Mouse (Mus musculus) mouse embryonic stem cell (cell line): ENCODE data around the gene Gm21885.

ENCODE experiments used
- in situ Hi-C, 2 experiments: fragments of 300-500 bp; cut with MboI; formaldehyde crosslinking; loops; 1 replicate in 1 of 2; 3 replicates in 1 of 2; pipeline ENCODE4 v1.14.3; 2019 to 2020; ENCODE audit warnings: low sequenced_read_pairs in 2 of 2, low pct_unique_long_range_greater_than_20kb in 1 of 2, mixed read lengths in 1 of 2; ENCODE audit not compliant: unreplicated experiment in 1 of 2

The Gm21885 gene

DNA sequence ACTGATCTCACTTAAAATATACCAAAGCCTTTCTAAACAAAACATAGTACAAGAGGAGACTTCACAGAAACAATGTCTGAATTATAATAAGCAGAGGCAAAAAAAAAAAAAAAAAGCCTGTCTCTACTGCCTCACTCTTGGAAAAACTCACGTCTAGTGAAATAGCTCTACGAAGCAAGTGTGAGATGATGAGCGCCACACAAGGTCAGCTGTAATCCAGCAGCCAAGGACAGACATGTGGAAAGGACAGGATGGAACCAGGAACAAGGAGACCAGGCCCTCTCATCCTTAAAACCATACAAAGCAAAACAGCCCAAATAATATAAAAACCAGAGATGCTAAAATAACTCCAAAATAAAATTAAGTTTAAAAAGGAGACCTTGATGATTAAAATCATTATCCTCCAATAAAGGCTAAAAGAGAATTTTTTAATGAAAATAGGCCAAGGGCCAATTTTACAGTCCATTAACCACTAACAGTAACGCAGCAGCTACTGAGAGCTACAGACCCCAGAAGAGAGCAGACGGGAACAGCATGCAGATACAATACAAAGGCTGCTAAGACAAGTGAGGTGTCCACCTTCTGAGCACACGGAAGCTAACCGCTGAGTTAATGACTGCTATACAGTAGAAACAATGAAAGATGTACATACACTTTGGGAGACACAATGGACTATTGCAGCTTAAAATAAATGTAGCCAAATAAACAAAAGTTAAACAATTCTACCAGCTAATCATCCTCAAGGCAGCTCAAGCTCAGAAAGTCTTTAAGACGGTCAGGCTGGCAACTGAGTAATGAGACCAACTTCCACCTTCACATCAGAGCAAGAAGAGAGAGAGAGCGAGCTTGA, 13.5 kb downstream of the Gm21885 start:
- in situ Hi-C loops: no loop called here

DNA sequence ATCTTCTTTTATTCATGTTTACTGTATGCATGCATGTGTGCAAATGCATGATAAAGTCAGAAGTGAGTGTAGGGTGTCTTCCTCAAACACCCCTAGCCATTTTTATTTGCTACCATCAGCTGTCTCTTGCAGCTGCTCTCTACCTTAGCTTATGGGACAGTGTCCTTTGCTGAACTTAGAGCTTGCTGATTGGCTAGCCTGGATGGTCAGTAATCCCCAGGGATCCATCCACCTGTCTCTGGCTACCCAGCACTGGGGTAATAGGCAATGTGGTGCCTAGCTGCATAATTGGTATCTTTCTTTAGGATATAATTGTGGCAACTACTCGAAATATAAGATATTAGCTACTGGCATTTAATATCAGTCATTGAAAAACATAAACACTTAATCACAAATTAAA, 31.1 kb downstream of the Gm21885 start:
- in situ Hi-C loops: no loop called here

DNA sequence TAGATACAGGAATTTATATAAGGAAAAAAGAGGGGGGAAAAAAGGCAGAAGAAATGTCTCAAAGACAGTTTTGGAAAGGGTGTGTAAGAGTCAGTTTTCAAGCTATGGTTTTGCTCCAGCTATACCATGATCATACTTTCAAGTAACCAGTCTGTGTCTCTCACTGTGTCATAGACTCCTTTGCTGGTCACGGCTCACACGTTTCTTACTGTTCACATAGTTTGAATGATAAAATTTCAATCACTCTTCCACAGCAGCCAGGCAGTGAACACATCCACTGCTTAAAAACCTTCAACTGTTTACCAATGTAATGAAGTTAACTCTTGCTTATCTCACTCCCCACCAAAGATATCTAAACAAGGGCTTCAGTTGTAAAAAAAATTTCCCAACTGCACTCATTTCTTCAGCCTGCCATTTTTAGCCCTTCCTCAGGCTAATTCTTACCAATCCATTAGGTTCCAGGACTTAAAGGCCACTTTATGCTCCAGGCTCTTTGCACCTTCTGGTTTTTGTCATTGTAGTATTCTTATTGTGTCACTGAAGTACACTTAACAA, 32.5 kb downstream of the Gm21885 start:
- in situ Hi-C loops: no loop called here

DNA sequence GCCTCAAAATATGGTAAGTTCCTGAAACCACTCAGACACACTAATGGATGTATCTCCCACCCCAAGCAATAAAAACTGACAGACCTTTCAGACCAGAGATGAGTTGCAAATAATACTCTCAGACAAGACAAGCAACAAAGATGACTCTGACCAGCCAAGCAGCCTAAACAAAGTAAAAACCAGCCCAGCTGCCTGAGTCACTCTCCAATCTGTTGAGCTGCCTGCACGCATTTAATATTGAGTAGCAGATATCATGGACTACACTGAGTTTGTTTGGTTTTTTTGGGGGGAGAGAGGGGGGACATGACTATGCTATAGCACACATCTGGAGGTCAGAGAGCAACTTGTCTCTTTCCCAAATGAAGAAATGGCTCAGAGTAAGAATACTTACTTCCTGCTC, 33.6 kb downstream of the Gm21885 start:
- in situ Hi-C loops: no loop called here

DNA sequence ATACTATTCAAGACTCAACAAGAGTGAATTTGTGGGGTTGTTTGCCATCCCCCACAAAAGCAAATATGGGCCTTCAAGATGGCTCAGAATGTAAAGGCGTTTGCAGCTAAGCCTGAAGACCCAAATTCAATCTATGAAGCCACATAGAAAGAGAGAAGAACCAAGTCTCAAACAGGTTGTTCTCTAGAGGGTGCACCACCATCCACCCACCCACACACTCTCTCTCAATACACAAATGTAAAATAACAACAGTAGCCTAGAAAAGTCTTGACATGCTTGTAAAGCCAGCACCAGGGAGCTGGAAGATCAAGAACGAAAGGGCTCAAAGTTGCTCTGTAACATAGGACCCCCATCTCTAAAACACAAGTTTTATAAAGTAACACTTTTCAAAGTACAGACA, 34.9 kb downstream of the Gm21885 start:
- in situ Hi-C loops: no loop called here

DNA sequence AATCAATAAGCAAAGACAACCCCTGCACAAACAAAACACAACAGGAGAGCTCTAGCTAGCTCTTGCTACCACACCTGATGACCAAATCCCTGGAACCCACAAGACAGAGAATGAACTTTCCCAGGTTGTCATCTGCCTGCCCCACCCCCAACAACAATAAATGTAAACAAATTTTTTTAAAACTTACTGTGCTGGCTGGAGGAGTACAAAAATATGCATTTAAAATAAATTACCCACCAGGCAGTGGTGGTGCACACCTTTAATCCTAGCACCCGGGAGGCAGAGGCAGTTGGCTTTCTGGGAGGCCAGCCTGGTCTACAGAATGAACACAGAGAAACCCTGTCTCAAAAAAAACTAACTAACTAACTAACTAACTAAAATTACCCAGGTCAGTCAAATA, 35.3 kb downstream of the Gm21885 start:
- in situ Hi-C loops: no loop called here

DNA sequence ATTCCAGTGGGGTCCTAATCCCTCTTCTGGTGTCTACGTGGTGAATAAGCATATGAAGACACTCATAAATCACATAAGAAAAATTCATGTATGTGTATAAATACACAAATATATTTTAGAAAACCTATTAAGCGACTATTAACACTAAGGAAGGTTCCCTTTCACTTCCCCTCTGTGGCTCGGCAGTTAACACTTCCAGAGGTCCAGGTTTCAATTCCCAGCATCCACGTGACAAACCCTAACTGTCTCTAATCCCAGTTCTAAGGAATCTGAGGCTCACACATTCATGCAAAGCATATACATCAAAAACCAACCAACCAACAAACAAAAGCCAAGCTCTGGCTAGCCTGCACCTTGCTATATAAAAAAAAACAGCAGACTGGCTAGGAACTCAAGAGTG, 35.8 kb downstream of the Gm21885 start:
- in situ Hi-C loops: no loop called here

DNA sequence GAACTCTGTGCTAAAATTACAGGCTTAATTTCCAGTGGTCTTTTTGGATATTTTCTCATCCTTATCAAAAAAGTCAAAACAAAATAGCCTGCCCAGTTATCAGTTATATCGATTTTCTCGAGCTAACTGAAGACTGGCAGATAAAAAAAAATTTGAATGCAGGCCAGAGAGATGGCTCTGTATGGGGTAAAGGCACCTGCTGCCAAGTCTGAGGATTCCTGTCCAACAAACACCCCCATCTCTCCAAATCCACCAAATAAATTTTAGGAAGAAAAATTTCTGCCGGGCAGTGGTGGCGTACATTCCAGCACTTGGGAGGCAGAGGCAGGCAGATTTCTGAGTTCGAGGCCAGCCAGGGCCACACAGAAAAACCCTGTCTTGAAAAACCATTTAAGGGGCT, 36.4 kb downstream of the Gm21885 start:
- in situ Hi-C loops: no loop called here

DNA sequence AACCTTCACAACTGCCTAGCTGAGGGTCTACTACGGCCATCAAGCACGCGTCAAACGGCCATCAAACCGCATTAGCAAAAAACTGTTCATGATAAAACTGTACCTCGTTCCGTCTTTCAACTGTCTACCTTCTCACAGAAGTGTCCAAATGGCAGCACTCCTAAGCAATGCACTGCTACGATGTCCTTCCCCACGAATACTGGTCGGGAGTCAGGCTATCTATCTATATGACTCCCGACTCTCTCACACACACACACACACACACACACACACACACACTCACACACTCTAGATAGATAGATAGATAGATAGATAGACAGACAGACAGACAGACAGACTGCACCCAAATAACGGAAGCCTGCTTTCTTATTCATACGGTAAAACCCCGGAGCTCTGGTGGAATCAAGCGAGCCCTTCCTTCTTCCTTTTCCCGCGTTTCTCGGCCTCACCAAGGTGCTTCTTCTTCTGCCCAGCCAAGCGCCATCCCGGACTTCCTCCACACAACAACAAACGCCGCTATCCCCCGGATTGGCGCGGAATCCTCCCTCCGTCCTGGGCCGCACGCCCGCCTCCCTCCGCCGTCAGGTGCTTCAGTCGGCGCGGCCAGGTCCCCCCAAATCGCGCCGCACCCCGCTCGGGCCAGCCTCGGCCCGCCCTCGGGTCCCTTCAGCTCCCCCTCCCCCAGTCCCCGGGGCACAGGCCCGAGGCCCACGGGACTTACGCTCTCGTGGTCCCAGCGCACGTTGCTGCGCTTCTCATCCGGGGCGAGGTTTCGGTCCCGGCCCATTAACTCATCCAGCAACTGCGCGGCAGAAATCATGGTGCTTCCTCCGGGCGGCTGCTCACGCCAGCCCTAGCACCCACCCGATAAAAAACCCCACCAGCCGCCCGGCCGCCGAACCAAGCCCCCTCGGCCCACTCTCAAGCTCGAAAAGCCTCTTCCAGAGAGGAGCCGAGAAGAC, 39.6 kb downstream of the Gm21885 start:
- in situ Hi-C loops: no loop called here

DNA sequence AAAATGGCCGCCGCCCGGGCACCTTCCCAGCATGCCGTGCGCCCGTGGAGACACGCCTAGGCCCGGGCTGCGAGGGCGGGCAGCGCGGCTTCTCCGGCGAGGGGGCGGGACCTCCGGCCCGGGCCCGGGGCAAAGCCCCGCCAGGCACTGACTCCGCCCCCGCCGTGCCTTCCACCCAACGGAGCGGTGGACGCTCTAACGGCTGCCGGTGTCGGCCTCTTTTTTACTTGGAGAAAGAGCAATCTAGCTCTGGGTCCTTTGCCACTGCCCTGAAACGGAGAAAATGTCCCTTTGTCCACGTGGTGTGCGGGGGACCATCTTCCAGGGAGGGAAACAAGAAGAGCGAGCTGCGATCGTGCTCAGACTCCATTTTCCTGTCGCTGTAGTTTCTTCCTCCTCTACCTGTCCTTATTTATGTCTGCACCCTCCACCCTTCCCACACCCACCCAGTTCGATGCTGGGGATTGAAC, 40.3 kb downstream of the Gm21885 start, which contains the start of gene Luc7l3:
Luc7l3 (minus strand) TSS at position 58 of the 470 bp plus-strand sequence.
- in situ Hi-C loops: no loop called here

DNA sequence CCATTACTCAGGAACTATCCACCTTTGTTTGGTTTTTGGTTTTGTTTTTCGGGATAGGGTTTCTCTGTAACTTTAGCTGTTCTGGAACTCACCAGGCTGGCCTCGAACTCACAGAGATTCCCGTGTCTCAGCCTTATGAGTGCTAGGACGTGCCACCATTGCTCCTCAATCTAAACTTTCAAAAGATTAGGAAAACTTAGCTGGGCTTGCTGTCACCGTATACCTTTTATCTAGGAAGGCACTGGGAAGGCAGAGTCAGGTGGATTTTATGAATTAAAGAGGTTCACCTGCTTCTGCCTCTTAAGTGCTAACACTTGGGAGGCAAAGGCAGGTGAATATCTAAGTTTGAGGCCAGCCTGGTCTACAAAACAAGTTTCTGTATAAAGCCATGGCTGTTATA, 41.0 kb downstream of the Gm21885 start:
- in situ Hi-C loops: no loop called here

DNA sequence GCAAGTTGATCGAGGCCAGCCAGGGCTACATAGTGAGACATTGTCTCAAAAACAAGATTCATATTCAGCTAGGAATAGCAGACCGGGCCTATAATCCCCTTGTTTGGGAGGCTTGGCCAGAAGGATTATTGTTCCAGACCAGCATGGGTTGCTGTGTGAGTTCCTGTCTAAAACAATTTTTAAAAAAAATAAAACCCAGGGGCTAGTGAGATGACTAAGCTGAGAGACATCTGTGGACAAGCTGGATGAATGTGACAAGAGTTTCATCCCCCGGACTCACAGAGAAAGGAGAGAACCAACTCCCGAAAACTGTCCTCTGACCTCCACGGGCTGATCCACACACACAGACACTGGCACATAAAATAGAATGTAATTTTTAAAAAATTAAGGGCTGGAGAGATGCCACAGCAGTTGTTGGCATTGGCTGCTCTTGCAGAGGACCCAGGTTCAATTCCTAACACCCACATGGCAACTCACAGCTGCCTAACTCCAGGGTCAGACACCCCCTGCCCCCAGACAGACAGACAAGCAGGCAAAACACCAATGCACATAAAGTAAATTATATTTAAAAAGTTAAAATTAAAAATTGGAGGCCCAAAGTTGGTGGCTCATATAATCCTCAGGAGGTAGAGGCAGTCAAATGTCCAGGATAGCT, 41.7 kb downstream of the Gm21885 start:
- in situ Hi-C loops: no loop called here

DNA sequence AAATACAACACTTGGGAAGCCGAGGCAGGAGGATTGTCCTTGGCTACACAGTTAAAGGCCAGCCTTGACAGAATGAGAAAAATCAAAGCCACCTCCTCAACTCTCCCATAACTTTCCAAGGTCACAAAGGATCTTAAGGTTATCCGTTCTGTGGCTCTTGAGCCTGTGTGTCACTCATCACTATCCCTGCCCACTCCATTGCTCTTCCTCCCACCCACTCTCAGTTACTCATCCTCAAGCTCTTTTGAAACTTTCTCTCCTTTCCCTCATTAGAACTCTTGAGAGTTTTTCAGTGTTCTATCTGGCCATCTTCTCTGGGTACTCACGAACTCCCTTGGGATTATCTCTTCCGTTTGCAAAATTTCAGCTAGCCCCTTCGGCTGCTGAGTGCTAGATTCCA, 42.9 kb downstream of the Gm21885 start:
- in situ Hi-C loops: no loop called here

DNA sequence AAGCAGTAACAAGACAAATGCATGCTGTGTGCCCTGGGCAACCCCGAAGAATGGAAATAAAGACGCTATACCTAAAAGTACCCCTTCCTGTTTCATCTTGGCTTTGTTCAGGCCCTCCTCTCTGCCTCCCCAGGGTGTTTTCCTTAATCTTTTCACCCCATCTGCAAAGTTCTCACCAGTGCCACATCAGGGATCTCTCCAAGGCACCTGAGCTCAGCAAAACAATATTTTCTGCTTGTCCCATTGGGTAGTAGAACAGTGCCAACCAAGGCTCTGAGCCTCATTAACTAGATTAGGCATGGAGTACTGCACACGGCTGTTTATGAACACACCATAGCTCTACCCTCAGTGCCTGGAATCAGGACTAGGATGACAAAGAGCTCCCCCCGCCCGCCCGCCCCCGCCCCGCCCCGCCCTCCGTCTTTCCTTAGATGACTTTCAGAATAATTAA, 45.3 kb downstream of the Gm21885 start:
- in situ Hi-C loops: no loop called here

DNA sequence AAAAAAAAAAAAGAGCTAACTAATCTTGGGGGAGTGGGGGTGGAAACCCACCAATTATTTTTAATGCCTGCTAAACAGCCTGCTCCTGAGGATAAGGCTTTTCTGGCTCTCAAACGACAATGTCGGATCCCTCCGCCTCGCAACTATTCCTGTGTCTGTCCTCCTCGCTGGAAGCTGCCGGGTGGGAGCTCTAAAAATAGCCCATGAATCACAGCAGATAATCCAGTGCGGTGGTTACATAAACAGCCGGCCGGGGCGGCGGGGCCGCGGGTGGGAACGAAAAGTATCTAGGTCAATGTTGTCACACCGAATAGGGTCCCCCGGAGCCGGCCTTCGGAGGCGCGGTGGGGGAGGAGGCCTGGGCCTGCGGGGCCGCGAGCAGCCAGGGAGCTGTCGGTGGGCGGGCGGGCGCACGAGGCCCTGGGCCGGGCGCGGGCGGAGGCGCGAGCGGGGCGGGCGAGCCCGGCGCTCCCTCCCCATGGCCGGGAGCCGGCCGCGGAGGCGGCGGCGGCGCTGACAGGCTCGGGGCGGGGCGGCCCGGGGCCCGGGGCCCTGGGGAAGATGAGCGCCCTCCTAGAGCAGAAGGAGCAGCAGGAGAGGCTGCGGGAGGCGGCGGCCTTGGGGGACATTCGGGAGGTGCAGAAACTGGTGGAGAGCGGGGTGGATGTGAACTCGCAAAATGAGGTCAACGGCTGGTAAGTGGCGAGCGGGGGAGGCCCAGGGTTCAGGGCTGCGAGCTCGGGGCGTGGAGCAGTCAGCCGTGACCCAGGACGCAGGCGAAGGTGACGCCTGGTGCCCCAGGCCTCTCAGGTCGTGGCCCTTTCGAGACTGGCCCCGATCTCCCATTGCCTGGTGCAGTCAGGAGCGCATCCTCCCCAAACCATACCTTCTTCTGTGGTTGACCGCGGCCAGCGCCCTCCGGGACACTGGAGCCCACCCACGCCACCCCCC, 46.3 kb downstream of the Gm21885 start, which contains the start of gene Ankrd40:
Ankrd40 (plus strand) TSS at position 309 of the 951 bp plus-strand sequence.
- in situ Hi-C loops: no loop called here

DNA sequence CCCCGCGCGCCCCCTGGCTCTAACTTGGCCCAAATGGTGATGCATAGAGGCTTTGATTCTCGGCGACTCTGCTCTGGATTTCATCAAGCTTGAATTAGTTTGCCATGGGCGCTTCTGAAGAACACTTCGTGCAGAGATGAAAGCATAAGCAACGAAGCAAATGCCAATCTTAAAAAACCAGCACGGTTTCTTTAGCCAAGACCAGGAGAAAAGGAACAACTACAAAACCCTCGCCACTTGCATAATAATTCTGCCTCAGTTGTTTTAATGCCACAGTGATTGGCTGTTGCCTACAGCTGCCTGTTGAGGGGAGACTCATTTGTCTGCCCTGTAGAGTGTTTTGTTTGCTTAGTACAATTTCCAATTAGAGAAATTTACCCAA, 47.0 kb downstream of the Gm21885 start:
- in situ Hi-C loops: no loop called here

DNA sequence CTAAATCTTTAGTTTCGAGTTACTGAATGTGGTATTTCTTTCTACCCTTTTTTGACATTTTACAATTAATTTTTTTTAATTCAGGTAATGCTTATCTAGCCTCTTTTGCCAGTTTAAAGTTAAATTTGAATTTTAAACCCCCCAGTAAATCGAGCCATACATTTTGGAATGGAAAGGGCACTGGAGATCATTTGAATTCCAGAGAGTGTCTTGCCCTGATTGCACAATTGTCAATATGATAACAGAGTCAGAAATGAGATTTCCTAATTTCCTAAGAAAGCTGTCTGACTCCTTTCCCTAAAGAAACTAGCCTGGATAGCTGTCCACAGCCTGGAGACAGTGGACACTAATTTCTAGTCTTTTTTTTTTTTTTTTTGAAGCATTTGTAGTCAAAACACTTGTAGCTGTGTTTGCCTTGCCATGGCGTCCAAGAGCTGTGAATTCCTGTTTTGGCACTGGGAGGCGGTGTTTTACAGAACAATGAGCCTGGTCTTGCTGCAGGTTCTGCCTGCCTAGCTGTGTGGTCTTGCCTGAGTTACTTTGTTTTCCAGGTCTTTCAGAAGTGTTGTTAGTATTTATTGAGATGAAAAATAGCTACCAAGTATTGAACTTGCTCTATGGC, 47.7 kb downstream of the Gm21885 start:
- in situ Hi-C loops: no loop called here
